In genomic region chr3:84883817-84884483, GRCm38 (mm10) we compare ENCODE assay signal across 8 mouse cellular contexts.
A peak's percentile ranks its signal among the peaks of the same experiment; 100 is the strongest.
DNase-seq lines count a peak whose midpoint lies in the region; ATAC-seq and TF ChIP-seq lines count a peak whose summit lies in the region.

No protein-coding gene starts in this region.

- no peak overlapping the region for H3K27ac ChIP-seq in kidney, adult 2 months (ENCODE audit: insufficient read depth, low read depth, low read length)
- no peak overlapping the region for H3K27ac ChIP-seq in kidney, embryonic 16.5 days (ENCODE audit: low read length)
- H3K27ac ChIP-seq in heart, postnatal 0 days (ENCODE audit: low read depth) = 0 out of 2 replicates have a peak overlapping the region, but pooled peaks have one; percentile 49

- peak; percentile 37 for DNase-seq in kidney, adult 2 months
- peak; percentile 79 for DNase-seq in heart, postnatal 0 days (ENCODE audit: low spot score)
- peak; percentile 34 for DNase-seq in lung, postnatal 14 days
- DNase-seq in thymus, postnatal 14 days = peak; percentile 29
- no peak for DNase-seq in layer of hippocampus, postnatal 36 days
- DNase-seq in gastrocnemius, adult 8-10 months (ENCODE audit: low spot score in 2 of 2) = no peak

- H3K4me2 ChIP-seq in kidney, embryonic 16.5 days (replicated peaks; ENCODE audit: low read depth, low read length) = no peak overlapping the region
- 0 out of 2 replicates have a peak overlapping the region, but pooled peaks have one; percentile 8 for H3K4me2 ChIP-seq in heart, postnatal 0 days (ENCODE audit: low read depth, low read length)

- no peaks in the 10 kb centered on the region for H3K27me3 ChIP-seq in kidney, adult 2 months (replicated peaks; ENCODE audit: control insufficient read depth, insufficient read depth, low read length)
- H3K27me3 ChIP-seq in kidney, embryonic 16.5 days (ENCODE audit: insufficient read depth, low read length) = no peaks in the 10 kb centered on the region
- no peaks in the 10 kb centered on the region for H3K27me3 ChIP-seq in heart, postnatal 0 days (ENCODE audit: control insufficient read depth, insufficient read depth, low read length)

- no peak overlapping the region for H3K9ac ChIP-seq in kidney, embryonic 16.5 days (replicated peaks; ENCODE audit: low read length)
- no peak overlapping the region for H3K9ac ChIP-seq in heart, postnatal 0 days (replicated peaks; ENCODE audit: low read depth, low read length)

- no peaks in the 10 kb centered on the region for H3K4me1 ChIP-seq in kidney, adult 2 months (ENCODE audit: control insufficient read depth, insufficient read depth, low read length)
- no peaks in the 10 kb centered on the region for H3K4me1 ChIP-seq in kidney, embryonic 16.5 days (ENCODE audit: insufficient read depth, low read length)
- H3K4me1 ChIP-seq in heart, postnatal 0 days (ENCODE audit: control insufficient read depth, insufficient read depth) = peaks cover 15% of the 10 kb centered on the region

- no peaks in the 10 kb centered on the region for H3K9me3 ChIP-seq in kidney, embryonic 16.5 days (ENCODE audit: low read length)
- H3K9me3 ChIP-seq in heart, postnatal 0 days (replicated peaks; ENCODE audit: control insufficient read depth, low read length) = no peaks in the 10 kb centered on the region

- no peak overlapping the region for H3K4me3 ChIP-seq in kidney, adult 2 months (ENCODE audit: insufficient read depth, low read depth, low read length)
- H3K4me3 ChIP-seq in kidney, embryonic 16.5 days (ENCODE audit: low read length) = no peak overlapping the region
- H3K4me3 ChIP-seq in heart, postnatal 0 days (ENCODE audit: low read depth, low read length) = no peak overlapping the region

- no peak for TF ChIP-seq POLR2A in kidney, adult 2 months (IDR thresholded peaks at IDR 0.05; ENCODE audit: low read depth, low read length)

- no peak for TF ChIP-seq EP300 in heart, postnatal 0 days (IDR thresholded peaks at IDR 0.05; ENCODE audit: low read depth)

- WGBS in kidney, adult 2 months = 41% methylated on average over 11 of the region's 11 CpGs
- 43% methylated on average over 11 of the region's 11 CpGs for WGBS in kidney, embryonic 16.5 days
- 25% methylated on average over 11 of the region's 11 CpGs for WGBS in heart, postnatal 0 days

- no peak for ATAC-seq in kidney, embryonic 16.5 days (ENCODE audit: low FRiP score, low TSS enrichment)
- peak; percentile 97 for ATAC-seq in heart, postnatal 0 days (ENCODE audit: insufficient read depth, low read depth)
- ATAC-seq in cerebellum, adult (ENCODE audit: insufficient number of reproducible peaks, low FRiP score, low TSS enrichment) = no peak

- no peaks in the 10 kb centered on the region for H3K36me3 ChIP-seq in kidney, adult 2 months (ENCODE audit: control insufficient read depth, insufficient read depth, low read length)
- no peaks in the 10 kb centered on the region for H3K36me3 ChIP-seq in kidney, embryonic 16.5 days (ENCODE audit: insufficient read depth, low read length)
- H3K36me3 ChIP-seq in heart, postnatal 0 days (replicated peaks; ENCODE audit: control insufficient read depth, insufficient read depth, low read length) = no peaks in the 10 kb centered on the region

- TF ChIP-seq CTCF in kidney, adult 2 months (conservative IDR thresholded peaks at IDR 0.05; ENCODE audit: insufficient read depth, insufficient read length, low read depth, low read length) = no peak
- no peak for TF ChIP-seq CTCF in heart, postnatal 0 days (IDR thresholded peaks at IDR 0.05; ENCODE audit: low read depth)

Comparison
In these comparisons a context has a peak if more than half of its experiments do, and no peak if none do; other contexts are left out.
1. DNase-seq: peak in kidney, adult 2 months (single experiment), heart, postnatal 0 days (single experiment), lung, postnatal 14 days (single experiment) and thymus, postnatal 14 days (single experiment); none in layer of hippocampus, postnatal 36 days (0 of 2) and gastrocnemius, adult 8-10 months (0 of 2).